Mouse (Mus musculus): ENCODE data around the gene Tmem109.

Gene Tmem109

DNA sequence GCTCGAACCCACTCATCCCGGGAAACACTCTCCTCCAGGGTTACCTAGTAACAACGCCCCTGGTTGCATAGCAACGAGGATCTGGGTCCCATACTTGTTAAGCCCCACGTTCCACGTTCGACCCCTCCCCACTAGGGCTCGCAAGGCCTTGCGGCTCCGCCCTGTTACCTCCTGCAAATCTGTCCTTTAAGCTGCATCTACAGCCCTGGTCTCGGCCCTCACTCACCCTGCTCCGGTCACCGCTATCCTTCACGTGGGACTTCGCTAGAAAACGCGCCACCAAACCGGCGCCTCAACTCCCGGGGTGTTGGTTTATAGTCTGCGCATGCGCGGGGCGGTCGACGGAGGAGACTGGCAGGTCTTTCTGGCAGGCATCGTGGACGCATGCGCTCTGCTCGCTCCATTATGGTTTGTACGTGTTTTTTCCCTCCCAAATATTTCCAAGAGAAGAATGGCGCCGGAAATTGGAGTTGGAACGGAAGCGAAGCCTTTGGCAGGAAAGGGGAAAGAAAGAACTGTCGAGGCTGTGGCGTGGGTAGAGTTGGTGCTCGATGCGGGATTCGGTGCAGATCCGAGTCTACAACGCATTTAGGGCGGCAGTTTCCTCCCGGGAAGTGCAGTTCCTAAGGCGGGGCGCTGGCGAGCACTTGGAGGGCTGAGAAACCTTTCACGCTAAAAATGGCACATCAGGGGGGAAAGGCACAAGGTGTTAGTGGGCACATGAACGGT is at the start of gene Tmem109:
TSS of gene Tmem109 (minus strand) at position 576 of the 729 bp plus-strand sequence.
- peak; percentile 96 for DNase-seq

DNA sequence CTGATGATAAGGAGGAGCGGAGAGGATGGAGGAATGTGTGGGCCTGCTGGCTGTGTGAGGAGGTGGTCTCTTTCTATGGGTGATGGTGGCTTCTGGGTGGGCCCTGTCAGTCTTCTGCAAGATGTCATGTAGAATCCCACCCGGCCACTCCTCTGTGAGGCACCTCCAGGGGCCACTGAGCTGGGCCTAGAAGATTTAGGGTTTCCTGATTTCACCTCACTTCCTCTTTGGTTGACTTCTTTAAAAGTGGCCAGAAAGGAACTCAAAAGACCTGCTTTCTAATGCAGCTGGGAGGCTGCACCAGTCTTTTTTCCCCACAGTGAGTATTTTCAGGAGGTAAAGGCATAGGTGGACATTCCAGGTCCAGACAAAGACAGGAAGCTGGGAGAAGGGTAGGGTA is 48.8 kb upstream of the Tmem109 start:
- DNase-seq = no peak

DNA sequence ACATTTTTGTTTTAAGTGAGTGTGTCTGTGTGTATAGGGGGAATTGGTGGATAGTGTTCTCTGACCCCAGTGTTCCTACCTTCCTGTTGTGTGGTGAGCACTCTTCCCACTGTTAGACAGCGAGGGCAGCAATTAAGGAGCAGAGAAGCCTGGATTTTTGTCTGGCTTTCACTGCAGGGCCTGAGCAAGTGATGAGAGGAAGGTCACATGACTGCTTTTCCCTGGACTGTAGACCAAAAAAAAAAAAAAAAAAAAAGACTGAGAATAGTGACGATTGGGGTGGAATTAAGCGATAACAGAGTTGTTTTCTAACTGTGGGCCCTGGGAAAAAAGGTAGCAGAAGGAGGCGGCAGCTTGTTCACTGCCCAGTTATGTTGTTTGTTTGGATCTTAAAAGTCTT is 44.9 kb upstream of the Tmem109 start:
- no peak for DNase-seq

- no peak for DNase-seq
Measured at GRCm38 (mm10) chr19:10926123-10926621, 44.4 kb upstream of the Tmem109 start.

- DNase-seq = no peak
Measured at GRCm38 (mm10) chr19:10924220-10924619, 42.4 kb upstream of the Tmem109 start.

DNA sequence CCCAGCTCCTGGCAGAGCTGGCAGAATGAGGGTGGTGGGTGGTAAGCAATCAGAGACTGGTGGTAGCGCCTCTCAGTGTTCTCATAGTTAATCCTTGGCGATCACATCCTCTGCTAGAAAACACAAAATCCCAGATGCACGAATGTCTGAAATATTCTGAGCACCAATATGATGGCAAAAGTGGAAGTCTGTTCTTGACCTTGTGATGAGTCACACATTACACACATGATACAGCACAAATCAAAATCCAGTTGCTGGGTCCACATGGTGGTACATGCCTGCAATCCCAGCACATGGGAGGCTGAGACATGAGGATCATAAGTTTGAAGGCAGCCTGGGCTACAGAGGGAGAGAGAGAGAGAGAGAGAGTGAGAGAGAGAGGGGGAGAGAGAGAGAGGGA is 39.3 kb upstream of the Tmem109 start:
- no peak for DNase-seq

DNA sequence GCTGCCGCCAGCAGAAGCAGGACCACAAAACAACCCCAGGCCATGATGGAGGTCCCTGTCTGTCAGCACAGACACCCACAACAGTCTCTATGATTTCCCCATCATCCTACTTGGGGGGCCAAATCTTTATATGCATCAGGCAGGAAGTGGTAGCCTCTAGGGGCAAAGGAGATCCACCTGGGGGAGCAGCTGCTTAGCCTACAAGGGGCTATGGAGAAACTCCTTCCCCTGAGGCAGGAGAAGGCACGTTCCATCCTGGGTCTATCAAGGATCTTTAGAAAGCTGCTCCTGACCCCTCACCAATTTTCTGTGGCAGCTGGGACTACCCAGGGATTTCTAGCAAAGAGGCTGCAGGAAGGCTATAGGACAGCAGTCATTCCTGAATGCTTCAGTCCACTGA is 38.7 kb upstream of the Tmem109 start, which contains the start of gene Zp1:
TSS of gene Zp1 (minus strand) at position 101 of the 400 bp plus-strand sequence.
- DNase-seq = no peak

DNA sequence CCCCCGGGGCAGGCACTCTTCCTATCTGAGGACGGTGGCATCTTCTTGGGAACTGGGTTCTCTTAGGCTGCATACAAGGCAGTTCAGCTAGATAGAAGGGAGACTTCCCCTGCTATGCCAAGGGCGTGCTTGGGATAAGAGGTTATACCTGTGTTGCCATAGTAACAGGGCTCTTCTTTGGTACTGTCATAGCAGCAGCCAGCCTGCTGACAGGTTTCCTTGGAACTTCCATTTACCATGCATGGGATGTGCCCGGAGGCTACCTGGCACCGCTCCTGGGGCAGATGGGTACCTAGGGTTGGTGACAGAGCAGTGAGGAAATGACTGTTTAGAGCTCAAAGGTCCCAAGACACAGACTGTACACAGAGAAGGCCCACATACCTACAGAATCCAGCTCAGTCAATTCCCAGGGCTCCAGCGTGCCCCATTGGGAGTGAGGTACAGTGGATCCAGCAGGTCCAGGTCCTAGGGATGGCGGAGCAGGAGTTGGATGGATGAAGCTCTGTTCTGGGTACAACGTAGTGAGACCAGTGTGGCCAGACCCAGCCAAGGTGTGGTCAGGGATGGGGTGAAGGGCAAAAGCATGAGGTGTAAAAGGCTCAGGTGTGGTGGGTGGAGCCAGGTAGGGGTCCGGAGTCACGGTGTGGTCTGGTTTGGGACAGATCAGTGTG is 36.7 kb upstream of the Tmem109 start:
- no peak for DNase-seq

GRCm38 (mm10) chr19:10916506-10916905 is 34.7 kb upstream of the Tmem109 start:
- no peak for DNase-seq

- no peak for DNase-seq
Measured at GRCm38 (mm10) chr19:10914870-10915269, 33.1 kb upstream of the Tmem109 start.

GRCm38 (mm10) chr19:10914291-10914690 is 32.5 kb upstream of the Tmem109 start:
- no peak for DNase-seq

GRCm38 (mm10) chr19:10909087-10909721 is 27.4 kb upstream of the Tmem109 start:
- DNase-seq = no peak

DNA sequence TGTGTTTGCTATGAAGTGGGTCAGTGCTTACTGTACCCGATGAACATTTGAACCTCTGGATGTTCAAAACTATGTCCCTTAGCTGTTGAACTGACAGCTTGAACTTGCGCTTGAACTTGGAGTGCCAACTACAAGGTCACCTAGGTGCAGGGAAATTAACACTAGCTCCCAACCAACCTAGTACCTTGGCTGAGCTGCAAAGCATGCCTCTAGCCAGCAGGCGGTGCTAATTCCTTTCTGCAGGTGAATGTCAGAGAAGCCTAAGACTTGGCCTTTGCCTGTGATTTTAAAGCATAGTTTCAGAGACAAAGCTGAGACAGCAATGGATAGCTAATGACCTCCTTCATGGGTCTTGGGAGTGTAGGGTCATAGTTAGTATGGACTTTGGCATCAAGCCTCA is 26.1 kb upstream of the Tmem109 start:
- DNase-seq = peak; percentile 64

GRCm38 (mm10) chr19:10905728-10906000 is 23.9 kb upstream of the Tmem109 start:
- DNase-seq = no peak

- no peak for DNase-seq
Measured at GRCm38 (mm10) chr19:10904927-10905727, 23.3 kb upstream of the Tmem109 start.

DNA sequence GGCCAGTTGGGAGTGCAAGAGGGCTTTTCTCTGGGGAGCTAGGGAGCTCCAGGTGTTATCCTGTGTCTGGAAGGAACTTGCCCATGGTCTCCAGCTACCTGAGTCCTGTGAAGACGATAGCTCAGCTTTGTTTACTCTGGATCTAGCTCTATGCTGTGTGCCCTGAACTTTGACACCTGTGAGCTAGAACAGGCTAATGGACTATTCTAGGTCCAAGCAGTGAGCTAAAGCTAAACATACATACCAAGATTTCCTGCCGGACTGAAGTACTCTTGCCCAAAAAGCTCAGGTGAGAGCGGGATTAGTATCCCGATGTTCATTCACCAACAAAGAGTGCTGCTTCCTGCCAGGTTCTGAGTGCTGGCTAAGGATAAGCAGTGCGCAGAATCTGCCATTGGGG is 22.7 kb upstream of the Tmem109 start:
- DNase-seq = no peak

DNA sequence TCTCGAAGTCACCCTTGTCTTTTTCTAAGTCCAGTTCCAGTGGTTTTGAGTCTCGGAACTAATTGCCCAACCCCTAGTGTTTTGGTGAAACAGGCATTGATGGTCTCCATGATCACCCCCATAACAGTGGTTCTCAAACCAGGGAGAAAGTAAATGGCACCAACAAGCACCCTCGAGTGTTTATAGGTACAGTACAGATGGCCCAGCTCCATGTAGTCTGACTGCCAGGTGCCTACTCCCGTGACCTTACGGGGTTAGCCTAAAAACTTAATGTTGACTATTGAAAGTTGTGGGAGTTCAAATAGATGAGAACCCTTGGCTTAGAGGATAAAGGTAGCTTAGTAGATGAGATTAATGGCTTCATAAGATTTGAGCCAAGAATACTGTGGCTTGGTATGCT is 19.2 kb upstream of the Tmem109 start:
- no peak for DNase-seq

DNA sequence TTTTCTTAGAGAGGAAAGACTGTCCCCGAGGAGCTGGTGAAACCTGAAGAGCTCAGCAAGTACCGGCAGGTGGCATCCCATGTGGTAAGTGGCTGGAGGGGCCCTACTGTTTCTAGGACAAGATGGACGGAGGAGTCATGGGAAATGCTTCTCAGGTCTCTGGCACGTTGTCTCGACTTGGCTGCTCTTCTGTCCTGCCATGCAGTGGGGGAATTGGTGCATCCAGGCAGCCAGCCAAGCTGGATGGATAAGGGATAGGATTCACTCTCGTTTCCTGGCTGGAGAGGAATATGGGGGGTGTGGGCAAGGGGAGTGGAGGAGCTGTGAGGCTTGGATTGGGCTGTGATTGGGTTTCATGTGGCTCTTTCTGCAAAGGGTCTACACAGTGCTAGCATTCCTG is 18.5 kb upstream of the Tmem109 start:
- no peak for DNase-seq

- no peak for DNase-seq
Measured at GRCm38 (mm10) chr19:10897491-10897890, 15.7 kb upstream of the Tmem109 start.

DNA sequence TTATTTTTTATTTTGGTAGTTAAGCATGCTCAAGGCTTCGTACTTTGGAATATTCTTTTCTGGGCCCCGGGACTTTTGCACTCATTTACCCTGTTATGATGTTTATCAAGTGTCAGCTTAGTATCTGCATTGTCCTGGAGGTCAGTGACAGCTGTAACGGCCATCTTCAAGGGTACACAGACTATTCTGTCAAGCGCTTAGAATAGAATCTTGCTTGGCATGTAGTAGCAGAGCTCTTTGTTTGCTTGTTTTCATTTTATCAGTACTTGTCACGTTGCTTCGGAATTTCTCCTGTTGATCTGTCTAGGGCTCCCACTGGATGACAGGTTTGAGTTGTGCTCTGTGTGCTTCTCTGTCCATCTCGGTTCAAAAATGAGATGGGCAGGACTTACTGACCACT is 15.0 kb upstream of the Tmem109 start:
- no peak for DNase-seq

DNA sequence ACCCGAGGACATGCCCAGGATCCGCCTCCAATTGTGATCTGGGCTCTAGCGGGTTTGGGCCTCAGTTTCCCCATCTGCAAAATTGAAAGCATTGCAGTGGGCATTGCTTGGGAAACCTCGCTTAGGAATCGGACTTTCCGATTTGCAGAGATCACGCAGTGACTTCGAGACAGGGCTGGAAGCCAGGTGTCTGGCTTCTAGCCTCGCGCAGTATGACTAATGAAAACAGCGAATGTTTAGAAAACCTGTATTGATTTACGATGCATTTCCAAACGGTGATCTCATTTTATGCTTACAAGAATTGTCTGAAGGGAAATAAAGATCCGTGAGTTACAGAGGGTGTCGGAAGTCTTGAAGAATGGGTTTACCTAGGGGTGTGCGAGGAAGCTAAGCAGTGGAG is 13.9 kb upstream of the Tmem109 start:
- no peak for DNase-seq

DNA sequence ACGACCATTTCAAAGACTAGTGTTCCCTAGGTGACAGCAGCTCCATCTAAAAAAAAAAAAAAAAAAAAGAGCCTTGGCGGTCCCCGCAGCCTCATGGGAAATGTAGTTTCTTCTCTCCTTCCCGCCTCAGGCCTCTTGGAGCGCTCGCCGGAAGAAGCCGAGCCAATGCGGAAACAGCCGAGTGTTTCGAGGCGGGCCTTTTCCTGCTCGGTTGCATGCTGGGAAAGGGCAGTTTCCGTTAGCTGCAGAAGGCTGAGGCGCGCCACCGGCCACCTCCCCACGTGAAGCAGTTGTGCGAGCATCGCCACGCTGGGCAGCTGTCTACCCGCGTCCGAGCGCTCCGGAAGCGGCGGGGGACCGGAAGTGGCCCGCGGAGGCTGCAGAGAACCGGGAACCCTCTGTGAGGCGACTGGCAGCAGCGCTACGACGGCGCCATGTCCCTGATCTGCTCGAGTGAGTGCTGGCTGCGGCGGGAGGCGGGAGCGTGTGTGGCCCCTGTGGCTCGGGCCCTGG is 13.3 kb upstream of the Tmem109 start, which contains the start of gene Prpf19:
TSS of gene Prpf19 (plus strand) at position 216 of the 513 bp plus-strand sequence.
- peak; percentile 97 for DNase-seq

- DNase-seq = no peak
Measured at GRCm38 (mm10) chr19:10892201-10892600, 10.4 kb upstream of the Tmem109 start.
